Mouse (Mus musculus) left cerebral cortex, adult 8-10 months (tissue): Measurements from ENCODE around the gene Tmub2. TPM values are rescaled to one million over a fixed set of nuclear protein-coding genes. Genes with fewer than 3 reads are reported as not detected.

ENCODE experiments used
- DNase-seq, 2 experiments: peaks; one replicate each; pipeline ENCODE4 v3.0.0; 2022; ENCODE audit warnings: low spot score in 2 of 2
- total RNA-seq, 4 experiments: library from RNA; stranded (reverse); gene quantifications; 2 replicates each; pipeline ENCODE4 v1.2.4; 2022

The Tmub2 gene
- total RNA-seq, 4 experiments from 2014 or later = 62.1 to 70.6 (median 65.6) TPM

GRCm38 (mm10) chr11:102304141-102304540 is 19.4 kb downstream of the Tmub2 start:
- DNase-seq = no peak

GRCm38 (mm10) chr11:102305359-102305758 is 20.6 kb downstream of the Tmub2 start:
- no peak for DNase-seq

GRCm38 (mm10) chr11:102308104-102308503 is 23.4 kb downstream of the Tmub2 start:
- no peak for DNase-seq

GRCm38 (mm10) chr11:102308979-102309378 is 24.2 kb downstream of the Tmub2 start:
- DNase-seq = peak; percentile 93 to 96

- DNase-seq = no peak
Observed at GRCm38 (mm10) chr11:102309821-102310617, 25.3 kb downstream of the Tmub2 start.

- DNase-seq = no peak
Observed at GRCm38 (mm10) chr11:102310768-102311695, 26.3 kb downstream of the Tmub2 start.

GRCm38 (mm10) chr11:102311966-102312365 is 27.2 kb downstream of the Tmub2 start:
- DNase-seq = peak in 1 of 2 experiments; percentile 3

GRCm38 (mm10) chr11:102312586-102312985 is 27.9 kb downstream of the Tmub2 start:
- DNase-seq = peak in 1 of 2 experiments; percentile 5

GRCm38 (mm10) chr11:102314321-102314720 is 29.6 kb downstream of the Tmub2 start:
- peak in 1 of 2 experiments; percentile 4 for DNase-seq

GRCm38 (mm10) chr11:102315690-102316571 is 31.2 kb downstream of the Tmub2 start:
- peak in 1 of 2 experiments; percentile 10 for DNase-seq

- DNase-seq = peak; percentile 57 to 86
Observed at GRCm38 (mm10) chr11:102316572-102317297, 32.0 kb downstream of the Tmub2 start.

- DNase-seq = peak; percentile 44 to 48
Observed at GRCm38 (mm10) chr11:102317298-102317900, 32.7 kb downstream of the Tmub2 start.

- peak in 1 of 2 experiments; percentile 51 for DNase-seq
Observed at GRCm38 (mm10) chr11:102317901-102318575, 33.3 kb downstream of the Tmub2 start.

- DNase-seq = peak in 1 of 2 experiments; percentile 50
Observed at GRCm38 (mm10) chr11:102318576-102319409, 34.1 kb downstream of the Tmub2 start.

- peak; percentile 62 to 81 for DNase-seq
Observed at GRCm38 (mm10) chr11:102319410-102319792, 34.7 kb downstream of the Tmub2 start, which contains the start of gene Ubtf. TSS of gene Ubtf (minus strand) at chr11:102319742.

GRCm38 (mm10) chr11:102319941-102320685 is 35.4 kb downstream of the Tmub2 start:
- DNase-seq = peak; percentile 85 to 91

GRCm38 (mm10) chr11:102320686-102321005 is 35.9 kb downstream of the Tmub2 start:
- DNase-seq = peak; percentile 65 to 79

- no peak for DNase-seq
Observed at GRCm38 (mm10) chr11:102321931-102322330, 37.2 kb downstream of the Tmub2 start.
